Mouse (Mus musculus) kidney, postnatal 4 days (tissue): ENCODE measurements at regions not wholly inside any gene's neighbourhood (a gene's known extent, or its start where the extent isn't known, plus 50 kb on each side); places are given as distances from the start of the nearest gene placed in this dataset.

Experiments used
- DNase-seq, 2 experiments: peaks; one replicate each; pipeline ENCODE4 v3.0.0; 2021; ENCODE audit warnings: mixed read lengths in 2 of 2

GRCm38 (mm10) chr15:56425986-56426385, 1051.4 kb downstream of the Slc22a22 start:
- DNase-seq, result peak in 1 of 2 experiments; percentile 5

- no peak for DNase-seq
Measured at GRCm38 (mm10) chr15:56420681-56421080, 1056.7 kb downstream of the Slc22a22 start.

- DNase-seq, result no peak
Measured at GRCm38 (mm10) chr15:56391982-56392381, 1085.4 kb downstream of the Slc22a22 start.

GRCm38 (mm10) chr15:56378511-56378910, 1098.9 kb downstream of the Slc22a22 start:
- peak; percentile 6 to 12 for DNase-seq

- DNase-seq, result no peak
Measured at GRCm38 (mm10) chr15:56350903-56351302, 1126.5 kb downstream of the Slc22a22 start.

- DNase-seq, result peak; percentile 25 to 33
Measured at GRCm38 (mm10) chr15:56346111-56346510, 1131.3 kb downstream of the Slc22a22 start.

- DNase-seq, result no peak
Measured at GRCm38 (mm10) chr15:56344973-56345372, 1132.5 kb downstream of the Slc22a22 start.

GRCm38 (mm10) chr15:56344304-56344932, 1133.0 kb downstream of the Slc22a22 start:
- DNase-seq, result peak; percentile 11 to 24

- peak; percentile 30 to 47 for DNase-seq
Measured at GRCm38 (mm10) chr15:56337879-56338278, 1139.5 kb downstream of the Slc22a22 start.

GRCm38 (mm10) chr15:56336449-56336848, 1141.0 kb downstream of the Slc22a22 start:
- DNase-seq, result peak; percentile 86 to 88

- no peak for DNase-seq
Measured at GRCm38 (mm10) chr15:56335011-56335410, 1142.4 kb downstream of the Slc22a22 start.

GRCm38 (mm10) chr15:56320501-56320900, 1156.9 kb downstream of the Slc22a22 start:
- no peak for DNase-seq

- no peak for DNase-seq
Measured at GRCm38 (mm10) chr15:56294910-56295438, 1182.5 kb downstream of the Slc22a22 start.

- peak; percentile 70 to 77 for DNase-seq
Measured at GRCm38 (mm10) chr15:56278622-56279301, 1198.7 kb downstream of the Slc22a22 start.

GRCm38 (mm10) chr15:56278006-56278405, 1199.4 kb downstream of the Slc22a22 start:
- DNase-seq, result no peak

- no peak for DNase-seq
Measured at GRCm38 (mm10) chr15:56248731-56249130, 1228.7 kb downstream of the Slc22a22 start.

- peak; percentile 39 to 56 for DNase-seq
Measured at GRCm38 (mm10) chr15:56244004-56244735, 1233.3 kb downstream of the Slc22a22 start.

- DNase-seq, result no peak
Measured at GRCm38 (mm10) chr15:56202552-56202951, 1274.9 kb downstream of the Slc22a22 start.

GRCm38 (mm10) chr15:56199336-56199735, 1278.1 kb downstream of the Slc22a22 start:
- no peak for DNase-seq

GRCm38 (mm10) chr15:56197425-56198201, 1279.8 kb downstream of the Slc22a22 start:
- no peak for DNase-seq

- no peak for DNase-seq
Measured at GRCm38 (mm10) chr15:56166236-56166635, 1311.2 kb downstream of the Slc22a22 start.

GRCm38 (mm10) chr15:56158726-56159125, 1318.7 kb downstream of the Slc22a22 start:
- no peak for DNase-seq

- no peak for DNase-seq
Measured at GRCm38 (mm10) chr15:56139451-56139850, 1338.0 kb downstream of the Slc22a22 start.
